Mouse (Mus musculus) 416B (cell line): ENCODE results near the gene Ccdc30.
"Not testable (repeated sequence)": the region's sequence is repeated elsewhere in the genome, so short reads cannot be mapped to it uniquely, and the experiment has no call there.

Experiments used
- DNase-seq: peaks from one replicate; pipeline ENCODE4 v3.0.0; 2011; ENCODE audit warnings: low read depth

Ccdc30 gene

DNA sequence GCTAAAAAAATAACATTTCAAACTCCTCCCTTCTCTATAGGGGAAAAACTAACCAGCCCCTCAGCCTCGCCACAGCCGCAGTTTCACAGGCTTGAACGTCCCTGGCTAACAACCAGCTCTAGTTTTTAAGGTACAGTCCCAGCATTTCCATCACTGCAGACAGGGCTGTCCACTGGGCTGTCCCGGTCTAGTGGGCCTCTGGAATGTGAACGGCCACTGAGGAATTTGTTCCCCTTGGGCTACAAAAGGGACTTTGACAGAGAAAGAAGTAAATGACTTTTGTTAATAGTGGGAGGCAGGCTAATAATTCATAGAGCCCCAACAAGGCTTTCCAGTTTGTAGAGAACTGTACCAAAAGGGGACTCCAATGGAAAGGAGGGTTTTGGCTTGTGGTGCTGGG, 109.9 kb downstream of the Ccdc30 start:
- DNase-seq, result no peak

DNA sequence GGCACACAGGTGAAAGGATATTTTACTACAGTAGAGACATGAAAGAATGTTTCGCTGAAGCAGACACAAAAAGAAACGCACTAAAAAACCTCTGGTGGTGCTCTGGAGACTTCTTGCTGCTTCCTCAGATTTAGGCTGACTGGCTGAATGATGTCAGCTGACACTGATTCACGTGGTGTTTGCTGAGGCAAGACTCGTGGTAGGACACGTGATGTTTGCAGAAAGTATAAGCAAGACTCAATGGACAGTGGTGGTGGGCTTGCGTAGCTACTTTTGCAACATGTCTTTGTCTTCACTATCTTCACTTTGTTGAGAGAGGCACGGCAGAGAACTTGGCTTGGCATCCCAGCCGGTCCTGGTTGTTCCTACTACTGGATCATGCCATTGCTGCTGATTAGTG, 112.0 kb downstream of the Ccdc30 start:
- DNase-seq, result no peak

DNA sequence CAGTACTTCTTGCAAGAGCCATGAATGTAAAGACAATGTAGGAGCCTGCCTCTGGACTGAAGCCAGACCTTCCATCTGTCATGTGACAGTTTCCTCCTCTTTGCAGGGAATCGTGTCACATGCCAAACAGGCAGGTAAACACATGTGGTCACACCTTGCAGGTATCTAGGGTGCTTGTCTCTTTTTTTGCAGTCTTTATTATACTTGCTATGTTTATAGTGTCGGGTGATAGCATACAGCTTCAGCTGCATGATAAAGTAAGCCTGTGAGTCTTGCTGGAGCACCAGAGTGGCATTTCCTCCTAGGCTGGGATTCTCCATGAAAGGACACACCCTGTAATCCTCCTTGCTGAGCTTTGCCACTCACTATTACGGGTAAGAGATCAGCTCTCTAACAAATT, 113.5 kb downstream of the Ccdc30 start:
- DNase-seq, result no peak

DNA sequence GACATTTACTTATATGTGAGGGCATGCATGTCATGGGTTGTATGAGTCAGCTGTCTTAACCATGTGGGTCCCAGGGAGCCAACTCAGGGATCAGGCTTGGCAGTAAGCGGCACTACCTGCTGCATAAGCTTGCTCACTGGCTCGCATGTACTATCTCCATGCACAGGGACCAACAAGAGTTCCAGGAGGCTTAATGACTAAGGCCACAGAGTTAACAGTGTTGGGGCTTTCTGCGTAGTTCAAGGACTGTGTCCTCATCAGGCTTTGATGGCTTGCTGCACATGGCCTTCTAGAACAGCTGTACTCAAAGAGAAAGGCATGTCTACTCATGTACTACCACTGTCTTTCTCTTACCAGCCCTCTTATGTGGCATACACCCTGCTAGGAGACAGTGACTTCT, 114.6 kb downstream of the Ccdc30 start:
- no peak for DNase-seq

DNA sequence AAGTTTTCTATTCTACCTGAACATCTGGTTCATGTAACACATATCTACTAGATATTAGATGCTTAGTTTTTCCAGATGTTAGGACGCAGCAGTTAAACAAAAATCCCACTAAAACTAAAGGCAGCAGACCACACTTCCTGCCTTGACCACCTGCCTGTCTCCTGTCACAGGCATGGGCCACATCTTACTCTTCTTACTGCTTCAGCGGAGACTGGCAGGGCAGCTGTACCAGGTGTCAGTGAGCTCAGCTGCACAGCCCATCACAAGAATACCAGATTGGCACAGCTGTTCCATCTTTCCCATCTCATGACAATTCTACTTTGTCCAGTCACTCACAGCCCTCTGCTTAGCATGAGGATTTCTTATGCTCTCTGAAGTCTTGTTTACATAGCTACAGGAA, 118.0 kb downstream of the Ccdc30 start:
- DNase-seq, result no peak

DNA sequence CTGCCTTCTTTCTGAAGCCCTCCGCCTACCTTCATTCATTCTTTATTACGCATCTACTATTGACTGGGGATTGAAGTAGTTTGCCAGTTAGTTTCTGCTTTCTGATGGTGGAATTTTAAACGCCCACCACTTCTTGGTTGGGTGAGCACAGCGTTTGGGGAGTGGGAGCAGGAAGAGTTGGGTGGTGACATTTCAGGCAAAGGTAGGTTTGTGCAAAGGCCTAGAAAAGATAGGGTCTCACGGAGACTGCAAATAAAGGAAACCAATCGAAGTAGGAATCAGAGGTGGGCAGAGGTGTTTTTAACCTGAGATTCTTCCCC, 120.2 kb downstream of the Ccdc30 start:
- no peak for DNase-seq

DNA sequence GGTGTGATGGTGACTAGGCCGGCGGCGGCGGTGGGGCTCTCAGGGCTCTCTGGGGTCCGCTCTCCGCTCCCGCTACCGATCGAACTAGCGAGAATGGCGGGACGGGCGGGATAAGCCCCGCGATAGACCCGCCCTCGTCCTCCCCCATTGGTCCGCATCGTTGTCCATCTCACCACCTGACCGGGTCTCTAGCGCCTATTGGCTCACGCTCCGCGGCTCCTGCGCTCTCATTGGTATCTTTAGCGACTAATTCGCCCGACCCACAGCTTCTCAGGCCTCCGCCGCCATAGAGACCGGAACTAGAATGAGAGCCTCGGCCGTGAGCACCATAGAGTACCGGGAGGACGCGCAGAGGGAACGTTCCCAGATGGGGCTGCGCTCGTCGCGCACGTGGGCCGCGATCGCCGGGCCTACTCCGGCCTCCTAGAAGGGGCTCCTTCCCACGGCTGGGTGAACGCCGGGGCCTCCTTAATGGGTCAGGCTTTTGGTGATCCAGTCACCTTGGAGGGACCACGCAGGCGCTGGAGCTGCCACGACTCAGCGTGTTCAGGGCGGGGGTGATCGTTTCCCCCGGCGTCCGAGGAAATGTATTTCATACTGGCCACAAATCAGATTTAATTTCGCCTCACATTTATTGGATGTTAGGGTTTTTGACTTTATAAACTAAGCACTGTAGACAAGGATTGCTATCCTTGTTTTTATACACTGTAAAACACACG, 120.7 kb downstream of the Ccdc30 start, which contains the start of gene Ybx1:
Gene Ybx1, minus strand, starts transcription at position 190 of the 719 bp plus-strand sequence.
- DNase-seq, result peak; percentile 98

DNA sequence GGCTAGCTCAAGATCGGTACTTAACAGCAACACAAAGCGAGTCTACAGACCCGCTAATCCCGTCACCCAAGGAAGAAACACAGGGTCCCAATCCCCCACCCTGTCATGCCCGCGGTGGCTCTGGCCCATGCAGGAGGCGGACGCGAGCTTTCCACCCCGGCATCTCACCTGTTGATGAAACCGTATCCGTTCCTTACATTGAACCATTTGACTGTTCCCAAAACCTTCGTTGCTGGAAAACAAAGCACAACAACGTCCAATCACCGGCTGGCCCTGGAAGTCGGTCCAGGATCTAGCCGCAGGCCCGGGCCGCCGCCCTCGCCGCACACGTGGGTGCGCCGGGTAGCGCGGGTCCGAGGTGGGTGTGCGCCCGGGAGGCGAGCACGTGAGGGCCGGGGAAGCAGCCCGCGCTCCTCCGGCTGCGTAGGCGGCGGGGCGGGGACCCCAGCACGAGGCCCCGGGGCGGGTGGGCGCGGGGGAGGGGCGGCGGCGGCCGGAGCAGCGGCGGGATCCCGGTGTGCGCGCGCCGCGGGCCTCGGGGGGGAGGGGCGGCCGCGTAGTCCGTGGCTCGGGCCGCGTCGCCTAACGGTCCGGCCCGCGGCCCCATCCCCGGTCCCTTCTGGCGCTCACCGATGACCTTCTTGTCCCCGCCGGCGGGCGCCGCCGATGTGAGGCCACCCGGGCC, 121.6 kb downstream of the Ccdc30 start:
- DNase-seq, result no peak

DNA sequence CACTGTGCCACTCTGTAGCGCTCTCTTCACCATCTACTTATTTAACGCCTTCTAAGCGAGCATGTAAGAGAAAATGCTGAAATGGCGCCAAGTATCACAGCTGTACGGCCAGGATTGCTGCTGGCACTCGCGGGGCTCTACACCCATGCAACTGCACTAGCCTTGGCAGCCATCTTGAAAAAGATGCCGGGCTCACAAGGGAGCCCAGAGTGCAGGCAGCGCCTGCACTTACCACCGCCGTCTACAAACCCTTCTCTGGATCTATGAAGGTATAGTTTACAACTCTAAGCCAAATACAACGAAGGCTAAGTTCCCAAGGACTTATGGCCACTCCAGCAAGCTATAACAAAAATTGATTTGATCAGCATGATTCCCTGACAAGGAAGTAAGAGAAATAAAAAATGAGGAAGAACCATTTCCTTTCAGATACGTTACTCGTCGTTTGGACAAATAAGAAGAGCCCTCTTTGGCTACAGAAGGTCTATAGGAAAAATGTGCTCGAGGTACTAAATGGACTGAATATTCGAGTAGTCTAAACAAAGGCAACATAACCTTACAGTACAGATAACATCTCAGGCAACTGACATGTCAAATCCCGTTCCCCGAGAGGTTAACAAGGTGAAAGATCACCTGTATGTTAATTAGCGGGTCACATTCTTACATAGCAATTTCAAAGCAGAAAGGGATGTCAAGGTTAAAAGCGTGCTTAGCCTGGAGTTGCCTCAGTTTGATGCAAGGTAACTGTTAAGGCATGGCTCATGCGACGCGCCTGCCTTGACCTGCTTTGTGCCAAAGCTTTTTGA, 122.3 kb downstream of the Ccdc30 start:
- peak; percentile 69 for DNase-seq

DNA sequence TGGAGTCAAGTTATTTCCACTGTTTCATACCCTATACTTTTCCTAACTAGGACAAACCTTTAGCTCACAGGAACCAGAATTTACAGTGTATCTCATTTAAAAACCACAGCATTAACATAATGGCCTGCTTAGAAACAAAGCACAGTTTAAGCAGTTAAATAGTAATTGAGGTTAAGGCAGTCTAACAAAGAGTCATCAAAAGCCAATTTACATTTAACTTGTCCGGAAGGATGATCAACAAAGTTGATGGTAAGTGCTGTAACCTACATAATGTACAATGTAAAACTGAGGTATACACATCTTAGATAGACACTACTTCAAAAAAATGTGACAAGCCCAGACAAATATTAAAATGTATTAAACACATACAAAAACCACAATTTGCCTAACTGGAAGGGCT, 123.4 kb downstream of the Ccdc30 start:
- no peak for DNase-seq

DNA sequence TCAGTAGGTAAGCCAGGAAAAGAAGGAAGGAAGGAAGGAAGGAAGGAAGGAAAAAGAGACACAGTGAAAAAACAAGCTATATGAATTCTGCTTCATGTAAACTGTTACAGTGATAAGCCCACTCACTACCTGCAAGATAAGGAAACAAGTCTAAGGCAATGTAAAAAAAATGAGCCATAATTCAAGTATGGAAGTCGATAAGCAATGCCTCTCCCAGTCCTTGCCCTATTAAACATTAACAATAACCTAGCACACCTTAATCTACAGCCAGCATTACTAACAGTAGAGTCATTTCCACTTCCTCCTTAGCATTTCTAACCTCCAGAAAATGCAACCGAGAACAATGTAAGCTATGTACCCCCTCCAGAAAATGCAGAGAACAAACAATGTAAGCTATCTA, 130.0 kb downstream of the Ccdc30 start:
- DNase-seq, result no peak

DNA sequence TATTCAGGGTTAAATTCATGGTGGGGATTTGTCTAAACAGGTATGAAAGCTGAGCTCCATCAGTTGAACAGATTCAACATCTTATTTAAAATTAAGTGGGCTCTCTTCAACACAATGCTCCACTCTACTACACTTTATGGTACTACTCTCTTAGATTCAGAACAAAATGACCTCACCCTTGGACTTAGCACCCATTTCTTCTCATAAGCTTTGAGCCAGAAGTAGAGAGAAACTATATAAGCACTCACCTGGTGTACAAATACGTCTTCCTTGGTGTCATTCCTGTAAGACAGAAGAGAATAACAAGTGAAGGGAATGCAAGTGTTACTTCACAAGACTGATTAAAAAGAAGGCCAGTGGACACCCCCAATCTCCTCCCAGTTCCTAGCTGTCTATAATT, 130.5 kb downstream of the Ccdc30 start:
- no peak for DNase-seq

DNA sequence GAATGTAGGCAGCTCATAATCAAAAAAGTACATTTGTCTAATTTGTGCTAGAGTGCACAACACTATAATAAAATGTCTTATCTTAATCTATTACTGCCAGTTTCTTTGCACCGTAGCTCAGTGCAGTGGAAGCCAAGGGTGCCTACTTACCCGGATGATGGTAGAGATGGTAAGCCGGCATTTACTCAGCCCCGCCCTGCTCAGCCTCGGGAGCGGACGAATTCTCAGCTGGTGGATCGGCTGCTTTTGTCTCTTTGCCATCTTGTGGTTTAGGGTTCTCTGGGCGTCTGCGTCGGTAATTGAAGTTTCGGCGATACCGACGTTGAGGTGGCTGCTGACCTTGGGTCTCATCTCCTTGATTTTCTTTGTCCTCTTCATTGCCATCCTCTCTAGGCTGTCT, 136.5 kb downstream of the Ccdc30 start:
- not testable (repeated sequence) for DNase-seq

DNA sequence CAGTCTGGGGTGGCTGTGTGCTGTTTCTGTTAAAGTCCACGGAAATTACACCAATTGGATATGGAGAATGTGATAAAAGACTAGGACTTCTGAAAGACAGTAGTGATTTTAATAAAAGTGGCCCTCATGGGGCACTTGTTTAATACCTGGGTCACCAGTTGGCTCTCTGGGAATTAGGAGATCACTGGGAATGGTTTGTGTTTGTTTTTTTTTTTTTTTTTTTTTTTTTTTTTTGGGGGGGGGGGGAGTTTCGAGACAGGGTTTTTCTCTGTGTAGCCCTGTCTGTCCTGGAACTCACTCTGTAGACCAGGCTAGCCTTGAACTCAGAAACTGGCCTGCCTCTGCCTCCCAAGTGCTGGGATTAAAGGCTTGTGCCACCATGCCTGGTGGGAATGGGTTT, 139.6 kb downstream of the Ccdc30 start:
- DNase-seq, result no peak

DNA sequence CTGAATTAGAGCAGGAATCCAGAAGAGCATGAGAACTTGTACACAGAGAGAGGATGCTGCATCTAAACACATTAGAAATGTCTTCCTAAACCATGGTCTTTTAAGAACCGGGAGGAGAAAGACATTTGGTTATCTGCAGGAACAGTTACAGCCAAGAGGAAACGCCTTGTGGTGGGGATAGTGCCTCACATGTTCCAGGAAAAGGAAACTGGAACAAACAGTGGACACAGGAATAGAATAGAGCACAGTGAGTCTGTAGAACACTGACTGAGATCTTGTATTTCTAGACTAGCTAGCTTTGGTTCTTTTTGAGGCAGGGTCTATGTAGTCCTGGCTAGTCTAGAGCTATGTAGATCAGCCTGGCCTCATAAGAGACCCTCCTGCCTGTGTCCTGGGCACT, 140.1 kb downstream of the Ccdc30 start:
- DNase-seq, result peak; percentile 27

DNA sequence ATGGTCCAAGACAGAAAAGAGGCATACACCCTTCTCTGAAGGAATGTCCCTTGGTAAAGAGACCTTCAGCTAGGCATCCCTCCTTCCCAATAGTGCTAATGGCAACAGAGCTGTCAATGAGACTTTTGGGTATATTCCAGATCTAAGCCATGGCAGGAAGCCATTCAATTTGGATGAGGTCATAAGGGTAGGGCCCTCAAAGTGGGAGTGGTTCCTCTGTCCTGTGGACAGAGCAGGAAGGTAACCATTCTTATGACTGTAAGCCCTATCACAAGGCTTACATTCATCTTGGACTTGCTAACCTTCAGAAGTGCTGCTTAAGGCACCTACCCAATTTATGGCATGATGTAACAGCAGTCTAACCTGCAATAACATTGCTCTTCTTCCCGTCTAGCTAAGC, 140.7 kb downstream of the Ccdc30 start:
- peak; percentile 33 for DNase-seq
